Mouse (Mus musculus) right cerebral cortex, adult 18-20 months (tissue): Measurements from ENCODE around the gene Akap7.
A peak's percentile ranks its signal among the peaks of the same experiment; 100 is the strongest.

Experiments used
- DNase-seq: peaks from one replicate; pipeline ENCODE4 v3.0.0; 2022; ENCODE audit warnings: mixed read lengths

Akap7 gene

DNA sequence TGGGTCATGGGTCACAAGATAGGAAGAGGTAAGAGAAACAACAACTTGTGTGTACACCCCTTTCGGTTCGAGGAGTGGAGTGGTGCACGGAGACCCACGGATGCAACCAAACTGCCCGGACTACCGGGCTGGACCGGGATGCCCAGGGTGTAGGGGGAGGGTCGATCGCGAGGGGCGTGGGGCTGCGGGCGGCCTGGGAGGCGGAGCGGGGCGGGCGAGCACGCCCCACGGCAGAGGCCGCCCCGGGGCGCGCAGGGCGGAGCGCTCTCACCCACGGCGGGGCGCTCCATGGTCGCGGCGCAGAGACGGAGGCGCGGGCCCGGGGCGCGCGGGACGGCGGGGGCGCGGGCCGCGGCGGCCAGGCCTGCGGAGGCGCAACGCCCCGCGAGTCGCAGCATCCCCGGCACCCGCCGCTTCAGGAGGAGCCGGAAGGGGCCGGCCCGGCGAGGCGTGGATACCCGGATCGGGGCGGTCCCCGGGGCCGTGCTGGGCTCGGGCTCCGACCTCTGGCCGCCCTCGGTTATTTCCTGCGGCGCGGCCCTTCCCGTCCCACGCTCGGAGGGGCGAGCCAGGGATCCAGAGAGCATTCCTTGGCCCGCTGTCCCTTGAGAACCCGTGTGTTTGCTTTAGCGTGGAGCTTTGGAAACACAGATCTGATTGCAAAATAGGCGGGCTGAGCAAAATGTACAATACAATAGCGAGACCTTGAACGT, 10.9 kb downstream of the Akap7 start:
- peak; percentile 87 for DNase-seq

DNA sequence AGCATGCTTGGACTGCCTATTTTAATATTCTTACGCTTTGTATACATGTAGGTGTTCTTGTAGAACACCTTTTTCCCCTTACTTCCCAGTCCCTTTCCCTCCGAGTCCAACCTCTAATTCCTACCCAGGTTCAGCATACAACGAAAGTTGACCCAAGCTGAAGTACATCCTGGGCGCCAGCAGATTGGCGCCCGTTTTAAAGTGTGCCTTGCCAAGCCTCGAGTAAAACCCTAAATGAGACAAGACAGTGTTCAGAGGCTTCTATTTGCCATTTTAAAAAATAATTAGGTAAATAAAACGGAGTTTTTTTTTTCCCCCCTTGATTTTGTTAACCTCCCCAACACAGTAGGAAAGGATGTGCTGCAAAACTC, 11.4 kb downstream of the Akap7 start:
- no peak for DNase-seq

DNA sequence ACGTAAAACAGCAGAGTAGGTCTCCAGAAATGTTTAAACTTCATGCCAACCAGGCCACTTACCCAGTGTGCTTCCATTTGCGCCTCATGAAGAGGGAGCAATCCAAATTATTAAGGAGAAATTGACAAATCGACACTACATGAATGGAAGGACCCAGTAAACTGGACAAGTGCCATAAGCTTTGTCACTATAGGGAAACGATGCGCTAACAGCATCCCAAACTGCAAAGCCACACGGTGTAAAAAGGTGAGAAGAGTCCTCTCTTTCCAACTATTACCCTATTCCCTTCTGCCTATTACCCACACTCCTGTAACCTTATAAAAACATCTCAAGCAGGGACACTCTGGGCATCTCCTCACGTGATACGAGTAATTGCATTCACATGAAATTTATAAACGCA, 11.8 kb downstream of the Akap7 start:
- DNase-seq, result no peak

DNA sequence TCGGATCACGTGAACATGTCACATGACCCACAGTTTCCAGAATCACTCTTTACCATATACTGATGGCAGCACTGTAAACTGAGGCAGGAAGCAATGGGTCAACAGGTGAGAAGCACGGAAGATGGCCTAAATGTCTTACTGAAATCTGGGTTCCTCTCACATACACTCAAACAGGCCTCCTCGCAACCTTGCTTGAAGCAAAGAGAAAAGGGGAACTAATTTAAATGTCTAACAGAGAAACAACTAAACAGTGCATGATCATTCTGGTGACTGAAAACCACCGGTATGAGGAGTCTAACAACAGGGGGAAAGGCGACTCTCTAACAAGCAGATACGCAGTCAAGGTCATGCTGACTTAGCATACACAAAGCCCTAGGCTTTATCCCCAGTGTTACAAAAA, 12.7 kb downstream of the Akap7 start:
- DNase-seq, result no peak

DNA sequence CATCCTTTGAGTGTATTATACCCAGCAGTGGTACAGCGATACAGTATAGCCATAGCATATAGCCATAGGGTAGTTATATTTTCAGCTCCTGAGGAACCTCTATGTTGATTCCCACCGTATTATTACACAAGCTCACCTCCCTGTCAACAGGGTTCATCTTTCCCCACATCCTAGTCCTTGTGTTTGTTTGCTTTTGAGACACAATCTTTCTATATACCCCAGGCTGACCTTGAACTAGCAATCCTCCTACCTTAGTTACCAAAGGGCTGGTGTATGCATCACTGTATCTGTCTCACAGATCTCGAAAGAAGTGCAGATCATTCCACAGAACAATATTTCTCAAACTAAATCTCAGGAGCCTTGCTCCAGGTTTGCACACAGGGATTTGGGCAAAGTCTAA, 13.9 kb downstream of the Akap7 start:
- DNase-seq, result no peak

DNA sequence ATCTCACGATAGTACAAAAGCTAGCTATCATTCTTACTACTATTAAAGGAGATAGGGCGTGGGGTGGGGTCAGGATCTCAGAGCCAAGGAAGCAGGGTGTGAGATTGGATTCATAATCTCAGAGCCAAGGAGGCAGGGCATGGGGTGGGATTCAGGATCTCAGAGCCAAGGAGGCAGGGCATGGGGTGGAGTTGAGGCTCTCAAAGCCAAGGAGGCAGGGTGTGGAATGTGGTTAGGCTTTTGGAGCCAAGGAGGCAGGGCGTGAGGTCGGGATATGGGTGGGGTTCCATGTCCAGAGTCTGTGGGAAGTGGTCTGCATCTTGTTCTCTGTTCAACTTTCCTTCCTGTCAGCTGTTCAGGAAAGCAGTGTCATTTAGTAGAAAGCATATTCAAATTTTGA, 16.6 kb downstream of the Akap7 start:
- no peak for DNase-seq

DNA sequence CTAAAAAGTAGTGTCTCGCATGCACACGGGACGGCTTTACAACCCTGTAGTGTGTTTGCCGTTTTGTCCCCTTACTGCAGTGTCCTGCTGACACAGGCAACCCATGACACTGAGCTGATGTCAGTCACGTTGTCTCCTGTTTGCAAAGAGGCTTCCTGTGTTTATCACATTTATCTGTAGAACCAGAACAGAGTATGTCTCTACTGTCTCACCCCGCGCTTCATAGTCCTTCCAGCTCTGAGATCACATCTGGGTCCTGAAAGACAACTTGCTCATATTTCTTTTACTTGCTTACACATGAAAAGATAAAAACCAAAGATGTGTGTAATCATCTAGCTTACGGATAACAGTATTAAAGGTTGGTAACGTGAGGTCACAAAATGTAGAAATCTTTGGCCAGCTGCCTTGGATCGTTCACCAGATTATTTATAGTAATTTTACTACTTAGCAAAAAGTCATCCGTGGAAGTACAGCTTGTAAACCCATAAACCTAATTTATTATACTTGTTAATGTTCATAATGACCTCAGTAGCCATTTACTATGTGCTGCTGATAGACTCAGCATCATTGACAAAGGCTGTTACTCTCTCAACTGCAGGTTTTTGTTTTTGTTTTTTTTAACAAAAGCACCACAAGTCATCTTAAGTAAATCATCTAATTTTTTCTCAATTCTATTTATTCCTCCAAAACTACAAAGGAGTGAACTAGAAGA, 22.4 kb downstream of the Akap7 start:
- no peak for DNase-seq

DNA sequence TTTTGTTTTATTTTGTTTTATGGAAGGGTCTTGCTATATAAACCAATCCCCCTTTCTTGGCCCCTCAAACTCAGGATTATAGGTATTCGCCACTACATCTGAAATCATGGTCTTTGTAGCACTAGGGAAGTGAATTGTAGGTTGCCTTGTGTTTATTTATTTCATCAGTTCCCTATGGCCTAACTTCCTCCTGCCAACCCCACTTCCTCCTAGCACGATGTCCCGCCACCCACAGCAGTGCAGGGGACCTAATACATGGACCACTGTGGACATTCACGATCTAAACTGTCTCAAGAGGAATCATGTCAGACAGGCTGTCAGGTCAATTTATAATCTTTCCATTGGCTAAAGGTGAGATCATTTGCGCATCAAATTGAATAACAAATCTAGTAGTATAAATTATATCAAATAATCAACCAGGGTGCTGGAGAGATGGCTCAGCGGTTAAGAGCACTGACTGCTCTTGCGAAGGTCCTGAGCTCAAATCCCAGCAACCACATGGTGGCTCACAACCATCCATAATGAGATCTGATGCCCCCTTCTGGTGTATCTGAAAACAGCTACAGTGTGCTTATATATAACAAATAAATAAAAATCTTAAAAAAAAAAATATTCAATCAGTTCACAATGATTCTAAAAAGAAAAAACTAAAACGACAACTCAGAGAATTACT, 23.1 kb downstream of the Akap7 start:
- DNase-seq, result no peak

DNA sequence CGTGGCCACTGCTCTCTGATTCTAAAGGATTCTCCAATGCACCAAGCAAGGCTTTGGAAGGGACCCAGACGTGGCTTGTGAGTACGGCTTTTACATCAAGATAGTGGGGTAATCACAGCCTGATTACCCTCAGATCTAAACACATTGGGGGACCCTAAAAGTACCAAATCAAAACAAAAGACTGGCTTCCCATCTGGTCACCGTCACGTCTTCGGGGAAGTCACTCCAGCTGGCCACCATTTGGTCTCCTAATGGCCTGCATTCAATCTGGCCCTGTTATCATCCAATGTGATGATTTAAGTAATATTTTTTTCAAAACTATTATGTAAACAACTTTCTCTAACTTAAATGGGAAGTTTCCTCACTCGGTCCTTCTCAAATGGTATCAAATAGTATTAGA, 24.3 kb downstream of the Akap7 start:
- DNase-seq, result no peak

DNA sequence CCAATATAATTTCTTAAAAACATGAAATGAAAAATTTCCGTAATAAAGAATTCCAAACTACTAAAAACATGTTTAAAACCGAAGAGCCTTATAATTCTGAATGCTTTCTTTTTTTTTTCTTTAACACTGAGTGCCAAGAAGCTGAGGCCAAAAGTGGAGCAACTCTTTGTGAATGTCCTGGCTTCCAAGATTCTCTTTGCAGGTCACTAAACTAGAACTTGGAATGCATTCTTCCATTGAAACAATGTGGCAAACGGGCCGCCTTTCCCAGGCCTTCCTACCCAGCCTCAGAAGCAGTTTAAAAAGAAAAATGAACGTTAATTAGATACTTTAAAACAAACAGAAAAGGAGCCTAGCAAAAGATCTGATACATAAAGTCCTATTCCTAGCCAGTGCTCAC, 27.5 kb downstream of the Akap7 start:
- no peak for DNase-seq

DNA sequence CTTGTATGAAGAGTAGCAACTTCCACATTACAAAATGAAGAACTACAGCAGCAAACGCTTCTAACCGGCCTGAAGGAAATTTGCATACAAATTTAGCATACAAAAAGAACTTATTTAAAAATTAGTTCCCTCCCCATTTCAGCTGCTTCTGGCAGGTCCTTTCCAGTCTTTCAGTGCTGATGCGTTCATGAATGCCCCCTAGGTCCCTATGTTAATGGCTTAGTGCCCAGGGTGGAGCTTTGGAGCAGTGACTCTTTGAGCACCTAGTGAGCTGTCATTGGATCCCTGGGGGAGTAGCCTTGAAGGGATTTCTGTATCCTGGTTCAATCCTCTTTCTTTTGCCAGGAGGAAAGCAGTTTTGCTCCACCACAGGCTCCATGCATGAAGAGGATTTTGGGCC, 28.3 kb downstream of the Akap7 start:
- DNase-seq, result no peak

DNA sequence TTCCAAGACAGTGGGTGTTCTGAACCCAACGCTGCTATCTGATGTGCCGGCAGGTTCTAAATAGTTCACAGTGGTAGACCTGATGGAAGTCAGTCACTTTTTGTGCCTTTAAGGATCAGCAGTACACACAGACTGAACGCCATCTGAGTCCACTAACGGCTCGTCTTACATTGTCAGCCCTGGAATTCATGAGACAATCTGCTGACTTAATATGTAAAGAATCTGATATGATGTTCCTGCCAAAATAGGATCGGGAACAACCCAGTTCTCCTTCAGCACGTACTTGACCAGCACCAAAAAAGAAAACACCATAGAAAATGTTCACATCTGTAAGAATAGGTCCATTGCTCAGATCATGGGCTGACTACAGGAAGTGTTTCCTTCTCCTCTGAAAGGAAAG, 32.2 kb downstream of the Akap7 start:
- no peak for DNase-seq

DNA sequence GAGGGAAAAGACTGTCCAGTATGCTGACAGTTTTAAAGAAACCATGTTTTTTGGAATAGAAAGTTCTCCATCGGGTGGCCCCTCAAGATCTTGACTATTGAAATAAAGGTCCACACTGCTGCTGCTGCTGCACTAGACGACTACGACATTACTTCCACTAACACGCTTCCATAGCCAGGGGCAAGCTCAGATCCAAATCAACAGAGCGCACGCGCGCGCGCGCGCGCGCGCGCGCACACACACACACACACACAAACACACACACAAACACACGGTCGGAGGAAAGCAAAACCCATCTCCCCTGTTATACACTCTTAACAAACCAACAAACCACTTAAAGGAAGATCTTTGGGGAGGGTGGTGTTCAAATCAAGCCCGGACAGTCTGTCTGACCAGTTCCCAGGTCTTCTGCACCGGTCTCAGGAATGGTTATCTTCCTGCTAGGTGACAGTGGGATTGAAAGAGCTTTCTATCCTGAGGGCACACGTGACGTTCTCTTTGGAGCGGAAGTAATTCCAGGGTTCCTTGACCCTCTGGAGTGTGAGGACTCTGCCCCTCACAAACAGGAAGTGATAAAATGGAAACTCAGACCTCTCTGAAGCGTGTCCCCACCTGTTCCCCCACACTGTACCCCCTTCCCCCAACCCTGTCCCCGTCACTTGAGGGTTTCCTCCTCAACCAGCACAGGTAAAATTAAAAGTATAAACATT, 32.9 kb downstream of the Akap7 start:
- no peak for DNase-seq

DNA sequence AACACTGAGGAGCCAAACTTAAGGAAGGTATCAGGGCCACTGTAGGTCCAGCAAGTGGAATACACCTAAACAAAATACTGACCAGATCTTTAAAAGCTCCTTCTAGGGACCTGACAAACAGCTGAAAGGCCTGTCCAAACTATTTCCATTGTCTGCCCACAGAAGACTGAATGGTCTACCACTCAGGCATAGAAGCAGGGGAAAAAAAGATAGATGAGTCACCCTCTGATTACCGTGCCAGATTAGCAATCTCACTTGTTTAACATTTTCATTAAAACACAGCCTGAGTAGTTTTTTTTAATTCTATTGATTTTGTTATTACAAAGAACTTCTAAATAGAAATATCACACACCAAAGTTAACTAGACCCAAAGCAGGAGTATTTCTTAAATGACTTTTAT, 33.9 kb downstream of the Akap7 start:
- DNase-seq, result no peak

DNA sequence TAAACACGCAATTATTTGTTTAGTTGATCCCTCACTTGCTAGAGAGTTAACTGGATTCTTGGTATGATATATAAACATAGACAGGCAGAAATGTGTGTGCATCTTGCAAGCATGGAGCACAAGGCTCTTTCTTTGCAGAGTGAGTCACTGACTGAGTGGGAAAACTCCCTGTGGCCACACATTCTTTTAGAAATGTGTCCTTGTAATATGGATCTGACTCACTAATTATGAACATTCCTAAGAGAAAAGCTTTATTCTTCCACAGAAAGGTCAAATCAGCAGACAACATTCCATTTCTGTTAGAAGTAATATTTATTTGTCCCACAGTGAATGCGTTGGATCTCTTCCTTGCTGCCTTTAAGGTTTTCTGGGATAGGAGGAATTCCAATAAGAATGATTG, 35.9 kb downstream of the Akap7 start:
- DNase-seq, result no peak

DNA sequence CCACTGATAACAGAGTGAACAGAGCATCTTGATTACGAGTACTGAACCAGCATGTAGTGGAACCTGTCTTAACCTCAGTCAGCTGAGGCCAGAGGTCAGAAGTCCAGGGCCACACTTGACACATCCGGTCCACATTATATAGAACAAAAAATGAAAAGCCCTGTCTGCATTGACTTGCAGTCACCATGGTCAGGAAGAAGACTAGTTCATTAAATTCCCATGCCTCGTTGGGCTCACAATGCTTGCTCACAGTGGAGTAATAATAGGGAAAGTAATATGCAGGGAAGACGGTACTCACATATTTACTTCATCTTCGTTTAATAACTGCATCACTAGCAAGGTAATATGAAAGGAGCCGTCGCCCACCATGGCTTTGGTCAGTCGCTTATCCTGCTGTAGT, 36.5 kb downstream of the Akap7 start:
- DNase-seq, result no peak

DNA sequence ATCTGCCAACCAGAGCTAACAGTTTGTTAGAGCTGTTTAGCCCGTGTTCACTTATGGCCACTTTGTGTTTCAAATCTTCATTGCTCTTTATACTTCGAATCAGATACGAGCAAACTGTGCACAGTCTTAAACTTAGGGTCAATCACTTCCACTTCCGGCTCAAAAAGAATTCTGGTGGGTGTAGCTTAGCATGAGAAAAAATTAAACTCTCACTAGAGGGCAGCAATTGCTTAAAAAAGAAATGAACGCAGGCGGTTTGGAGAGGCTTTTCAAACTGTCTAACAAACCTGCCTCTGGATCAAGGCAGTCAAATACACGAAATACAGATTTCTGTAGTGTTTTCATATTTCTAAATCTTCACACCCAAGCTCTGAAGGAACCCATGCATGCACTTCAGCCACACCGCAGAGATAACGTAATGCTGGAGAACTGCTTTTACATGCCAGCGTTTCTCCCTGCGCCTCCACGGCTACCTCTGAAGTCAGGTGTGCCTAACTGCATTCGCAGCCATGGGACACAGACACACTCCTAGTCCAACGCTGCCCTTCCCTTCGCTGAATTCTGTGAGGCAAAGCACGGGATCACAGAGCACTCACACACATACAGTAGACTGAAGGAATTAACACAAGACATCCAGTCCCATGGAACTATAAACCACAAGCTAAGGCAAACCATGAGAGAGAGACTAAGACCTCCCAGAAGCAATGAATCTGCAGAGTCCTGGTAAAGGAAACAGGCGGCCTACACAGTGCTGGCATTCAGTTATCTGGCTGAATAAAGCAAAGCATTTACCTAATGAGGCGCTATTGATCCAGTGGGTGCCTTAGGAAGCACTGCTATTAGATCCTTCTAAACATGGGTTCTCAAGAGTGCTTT, 39.0 kb downstream of the Akap7 start:
- DNase-seq, result peak; percentile 28

DNA sequence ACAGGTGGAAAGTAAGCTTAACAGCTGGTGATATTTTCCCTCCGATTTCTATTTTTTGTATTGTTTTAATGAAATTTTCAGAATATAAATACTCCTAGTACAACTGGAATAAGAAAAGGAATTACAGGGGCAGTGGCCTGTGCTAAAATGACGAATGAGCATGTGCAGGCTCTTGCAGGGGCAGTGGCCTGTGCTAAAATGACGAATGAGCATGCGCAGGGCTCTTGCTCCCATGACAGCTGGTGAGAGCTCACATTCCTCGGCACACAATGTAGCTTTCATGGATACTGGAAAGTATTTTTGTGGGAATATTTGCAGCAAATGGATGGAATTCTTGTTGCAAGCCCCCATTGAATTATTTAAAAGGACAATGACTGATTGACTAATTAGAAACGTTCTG, 46.5 kb downstream of the Akap7 start:
- DNase-seq, result no peak

DNA sequence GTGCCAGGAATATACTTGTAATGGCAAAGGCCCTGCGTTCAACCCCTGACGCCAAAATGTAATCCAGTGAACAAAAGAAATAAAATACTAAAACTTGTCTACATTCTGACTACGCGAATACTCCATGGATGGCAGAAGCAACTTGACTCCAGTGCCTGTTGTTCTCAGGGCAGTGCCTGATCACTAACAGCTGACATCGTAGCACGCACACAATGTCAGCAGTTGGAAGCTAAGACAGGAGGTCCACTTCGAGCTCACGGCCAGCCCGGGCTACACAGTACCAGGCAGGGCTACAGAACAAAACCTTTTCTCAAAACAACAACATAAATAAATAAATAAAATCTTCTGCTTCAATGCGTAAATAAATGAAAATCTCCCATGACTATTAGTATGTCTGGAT, 46.9 kb downstream of the Akap7 start:
- DNase-seq, result no peak

DNA sequence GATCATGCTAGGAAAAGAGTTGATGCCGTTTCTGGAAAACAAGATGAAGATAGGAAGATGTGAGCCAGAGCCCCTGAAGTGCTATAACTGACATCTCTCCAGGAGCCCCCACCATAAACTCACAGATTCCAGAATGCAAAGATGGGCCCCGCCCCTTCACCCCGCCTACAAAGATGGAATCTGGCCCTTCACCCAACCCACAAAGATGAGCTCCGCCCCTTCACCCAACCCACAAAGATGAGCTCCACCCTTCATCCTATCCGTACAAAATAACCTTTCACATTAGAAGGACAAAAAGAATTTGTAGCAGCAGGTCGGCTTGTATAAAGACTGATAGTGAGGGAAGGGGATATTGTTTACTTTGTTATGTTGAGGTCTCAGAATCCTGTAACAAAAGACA, 49.5 kb downstream of the Akap7 start:
- DNase-seq, result no peak

DNA sequence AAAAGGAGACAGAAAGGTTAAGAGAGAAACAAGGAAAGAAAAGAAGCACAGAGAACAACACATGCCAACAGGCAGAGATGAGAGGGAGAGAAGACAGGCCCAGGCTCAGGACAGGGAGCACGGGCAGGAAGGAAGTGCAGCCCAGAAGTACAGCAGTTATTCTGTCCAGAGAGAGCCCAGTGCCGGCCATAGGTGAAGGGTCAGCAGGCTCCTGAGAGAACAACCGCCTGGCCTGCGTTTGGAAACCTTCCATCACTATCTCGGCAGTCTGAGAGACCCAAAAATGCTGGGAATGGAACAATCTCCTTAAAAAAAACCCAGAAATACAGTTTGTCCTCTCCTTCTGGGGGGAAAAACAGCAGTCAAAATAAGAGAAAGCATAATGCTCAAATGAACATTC, 50.2 kb downstream of the Akap7 start:
- no peak for DNase-seq

DNA sequence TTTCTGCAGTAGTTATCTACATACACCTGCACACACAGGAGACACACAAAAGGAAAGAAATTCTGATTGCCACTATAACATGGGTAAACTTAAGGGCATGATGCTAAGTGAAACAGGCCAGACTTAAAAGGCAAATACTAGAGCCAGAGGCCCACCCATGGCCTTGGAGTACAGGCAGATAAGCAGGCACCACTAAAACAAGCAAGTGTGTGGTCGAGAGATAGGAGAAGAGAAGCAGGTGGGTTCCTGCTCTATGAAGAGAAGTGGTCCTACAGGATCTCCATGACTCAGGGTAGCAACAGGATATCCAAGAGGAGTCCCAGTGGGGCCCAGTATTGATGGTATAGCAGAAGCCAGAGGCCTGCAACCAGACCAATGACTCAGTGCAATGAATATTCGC, 54.2 kb downstream of the Akap7 start:
- DNase-seq, result no peak

DNA sequence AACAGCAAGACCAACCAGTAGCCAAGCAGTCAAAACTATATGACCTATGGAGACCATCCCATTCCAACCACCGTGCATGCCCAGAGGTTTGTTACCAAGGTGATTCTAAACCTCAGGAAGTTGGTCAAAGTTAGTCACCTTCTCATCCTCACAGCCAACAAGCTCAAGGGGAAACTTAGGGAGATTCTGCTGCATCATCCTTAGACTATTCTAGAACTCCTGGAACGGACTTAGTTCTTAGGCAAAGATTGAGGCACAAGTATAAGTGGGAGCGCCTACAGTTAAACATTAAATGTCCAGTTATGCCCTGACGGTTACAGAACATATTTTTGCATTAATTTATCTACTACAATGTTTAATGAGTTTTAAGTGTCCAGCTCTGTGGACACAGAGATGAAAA, 54.7 kb downstream of the Akap7 start:
- no peak for DNase-seq
